Mouse (Mus musculus) lung, embryonic 14.5 days (tissue): Measurements from ENCODE around the gene Mcoln2. TPM values are rescaled to one million over a fixed set of nuclear protein-coding genes. Genes with fewer than 3 reads are reported as not detected.
"Not testable (repeated sequence)": the region's sequence is repeated elsewhere in the genome, so short reads cannot be mapped to it uniquely, and the experiment has no call there.

Experiments
- ATAC-seq: fragments of 200-750 bp; cut with Nextera tagmentation; 2 replicates; pipeline ENCODE4 v1.8.0; 2017; ENCODE audit warnings: mild to moderate bottlenecking, moderate TSS enrichment, moderate library complexity; ENCODE audit not compliant: insufficient read depth
- DNase-seq: peaks from one replicate; pipeline ENCODE4 v3.0.0-alpha.2; 2015
- H3K27ac ChIP-seq: fragments of 300-500 bp; sonication (generic); 2 replicates; pipeline ENCODE4 v1.5.1; 2014; ENCODE audit warnings: low read depth, mild to moderate bottlenecking, moderate library complexity
- H3K27me3 ChIP-seq: fragments of 300-500 bp; sonication (generic); 2 replicates; pipeline ENCODE4 v1.6.1; 2014; ENCODE audit warnings: low read length, control low read depth; ENCODE audit not compliant: insufficient read depth
- H3K36me3 ChIP-seq: fragments of 300-500 bp; sonication (generic); 2 replicates; pipeline ENCODE4 v1.6.1; 2014; ENCODE audit warnings: control low read depth; ENCODE audit not compliant: insufficient read depth
- H3K4me1 ChIP-seq: fragments of 300-500 bp; sonication (generic); 2 replicates; pipeline ENCODE4 v1.6.1; 2014; ENCODE audit warnings: antibody characterized with exemption, control low read depth; ENCODE audit not compliant: insufficient read depth
- H3K4me2 ChIP-seq: fragments of 300-500 bp; sonication (generic); 2 replicates; pipeline ENCODE4 v1.6.1; 2014; ENCODE audit warnings: mild to moderate bottlenecking
- H3K4me3 ChIP-seq: fragments of 300-500 bp; sonication (generic); 2 replicates; pipeline ENCODE4 v1.5.1; 2014; ENCODE audit warnings: low read depth, low read length
- H3K9ac ChIP-seq: fragments of 300-500 bp; sonication (generic); 2 replicates; pipeline ENCODE4 v1.6.1; 2014
- H3K9me3 ChIP-seq: fragments of 300-500 bp; sonication (generic); 2 replicates; pipeline ENCODE4 v1.6.1; 2016; ENCODE audit warnings: low read depth, low read length, control low read depth
- CTCF ChIP-seq: IDR thresholded peaks from 2 replicates; pipeline ENCODE4 v1.5.1; 2016; ENCODE audit warnings: antibody characterized with exemption, low read depth
- WGBS: fragments of 180-500 bp; shearing (Covaris S2); extraction: QIAGEN DNeasy Blood & Tissue Kit; methylation state at CpG from one replicate; pipeline ENCODE4 v1.1.7; 2014; 5-methylcytosine and 5-hydroxymethylcytosine counted together
- polyA plus RNA-seq: library from polyadenylated mRNA; unstranded; fragments of >200 nt; fragmentation: Nextera tagmentation; extraction: Ambion mirVana; gene quantifications from 2 replicates; pipeline ENCODE4 v1.2.1, GENCODE M21; 2014

Mcoln2 gene
- polyA plus RNA-seq, 1 experiment from 2014 or later, result 0.33 TPM

- H3K4me3 ChIP-seq, result no peak overlapping the region
- no peaks in the 10 kb centered on the region for H3K36me3 ChIP-seq
- no peak overlapping the region for H3K4me2 ChIP-seq
- no peaks in the 10 kb centered on the region for H3K27me3 ChIP-seq
- ATAC-seq (no peak), DNase-seq (no peak)
- no peaks in the 10 kb centered on the region for H3K9me3 ChIP-seq
- H3K4me1 ChIP-seq, result no peaks in the 10 kb centered on the region
- H3K9ac ChIP-seq, result no peak overlapping the region
- WGBS, result 70% methylated on average over 12 of the region's 12 CpGs
- no peak for TF ChIP-seq CTCF
- no peak overlapping the region for H3K27ac ChIP-seq
Measured at GRCm38 (mm10) chr3:146197785-146198184, 48.2 kb downstream of the Mcoln2 start.

GRCm38 (mm10) chr3:146198803-146199481 is 49.3 kb downstream of the Mcoln2 start:
- Histone ChIP-seq H3K9ac (no peak overlapping the region), H3K36me3 (no peaks in the 10 kb centered on the region), H3K27me3 (no peaks in the 10 kb centered on the region), H3K4me2 (no peak overlapping the region), H3K4me1 (no peaks in the 10 kb centered on the region), H3K27ac (no peak overlapping the region), H3K9me3 (no peaks in the 10 kb centered on the region), H3K4me3 (no peak overlapping the region)
- ATAC-seq (no peak), DNase-seq (no peak)
- WGBS, result 69% methylated on average over 11 of the region's 11 CpGs
- TF ChIP-seq CTCF, result no peak

GRCm38 (mm10) chr3:146199486-146199885 is 49.9 kb downstream of the Mcoln2 start:
- DNase-seq (no peak), ATAC-seq (no peak)
- no peaks in the 10 kb centered on the region for H3K27me3 ChIP-seq
- no peak overlapping the region for H3K27ac ChIP-seq
- 74% methylated on average over 3 of the region's 3 CpGs for WGBS
- no peaks in the 10 kb centered on the region for H3K36me3 ChIP-seq
- TF ChIP-seq CTCF, result no peak
- H3K4me1 ChIP-seq, result no peaks in the 10 kb centered on the region
- H3K9me3 ChIP-seq, result no peaks in the 10 kb centered on the region
- H3K4me2 ChIP-seq, result no peak overlapping the region
- no peak overlapping the region for H3K9ac ChIP-seq
- H3K4me3 ChIP-seq, result no peak overlapping the region

- ATAC-seq, result no peak
- no peak overlapping the region for H3K27ac ChIP-seq
- no peak for DNase-seq
Measured at GRCm38 (mm10) chr3:146204375-146204774, 54.7 kb downstream of the Mcoln2 start.

GRCm38 (mm10) chr3:146205305-146205704 is 55.7 kb downstream of the Mcoln2 start:
- ATAC-seq (no peak; the same call in 1 of the 2 replicates), DNase-seq (peak; percentile 28)
- no peak for TF ChIP-seq CTCF
- Histone ChIP-seq H3K27ac (no peak overlapping the region), H3K4me3 (no peak overlapping the region), H3K9ac (no peak overlapping the region), H3K4me1 (no peaks in the 10 kb centered on the region), H3K4me2 (no peak overlapping the region), H3K36me3 (no peaks in the 10 kb centered on the region), H3K27me3 (no peaks in the 10 kb centered on the region), H3K9me3 (no peaks in the 10 kb centered on the region)
- 36% methylated on average over 11 of the region's 11 CpGs for WGBS

More at GRCm38 (mm10) chr3:146204375-146204774, 54.7 kb downstream of the Mcoln2 start:
- Histone ChIP-seq H3K27me3 (no peaks in the 10 kb centered on the region), H3K9ac (no peak overlapping the region), H3K4me2 (no peak overlapping the region), H3K9me3 (no peaks in the 10 kb centered on the region), H3K36me3 (no peaks in the 10 kb centered on the region), H3K4me3 (no peak overlapping the region), H3K4me1 (no peaks in the 10 kb centered on the region)
- WGBS, result 8% methylated on average over 2 of the region's 2 CpGs
- TF ChIP-seq CTCF, result no peak

- Histone ChIP-seq H3K4me1 (no peaks in the 10 kb centered on the region), H3K4me2 (no peak overlapping the region), H3K4me3 (no peak overlapping the region), H3K36me3 (no peaks in the 10 kb centered on the region), H3K27me3 (no peaks in the 10 kb centered on the region), H3K9ac (no peak overlapping the region), H3K27ac (no peak overlapping the region), H3K9me3 (no peaks in the 10 kb centered on the region)
- TF ChIP-seq CTCF, result no peak
- WGBS, result 90% methylated on average over 2 of the region's 2 CpGs
- DNase-seq (no peak), ATAC-seq (no peak)
Measured at GRCm38 (mm10) chr3:146206635-146207034, 57.0 kb downstream of the Mcoln2 start.

GRCm38 (mm10) chr3:146207440-146207839 is 57.8 kb downstream of the Mcoln2 start:
- Histone ChIP-seq H3K9me3 (no peaks in the 10 kb centered on the region), H3K27ac (no peak overlapping the region), H3K4me2 (no peak overlapping the region), H3K27me3 (no peaks in the 10 kb centered on the region), H3K4me1 (no peaks in the 10 kb centered on the region), H3K4me3 (no peak overlapping the region), H3K36me3 (no peaks in the 10 kb centered on the region), H3K9ac (no peak overlapping the region)
- ATAC-seq (no peak), DNase-seq (no peak)
- 37% methylated on average over 2 of the region's 2 CpGs for WGBS
- TF ChIP-seq CTCF, result no peak

GRCm38 (mm10) chr3:146209759-146210158 is 60.1 kb downstream of the Mcoln2 start:
- ATAC-seq, H3K9ac ChIP-seq, H3K9me3 ChIP-seq, DNase-seq, H3K36me3 ChIP-seq, H3K27ac ChIP-seq, H3K27me3 ChIP-seq, H3K4me1 ChIP-seq, H3K4me3 ChIP-seq, H3K4me2 ChIP-seq: not testable (repeated sequence)
- whole genome bisulfite sequencing, result 92% methylated on average over 8 of the region's 8 CpGs
